Mouse (Mus musculus) stomach, adult 2 months (tissue): ENCODE results near the gene Mup18. TPM values are rescaled to one million over a fixed set of nuclear protein-coding genes. Genes with fewer than 3 reads are reported as not detected.

Source experiments
- polyA plus RNA-seq: library from polyadenylated mRNA; depleted of rRNA; stranded (reverse); fragments of >200 nt; gene quantifications from 2 replicates; pipeline ENCODE4 v1.2.3, GENCODE M21; 2012; rRNA removed

Mup18 gene
- not detected in 2 replicates for polyA plus RNA-seq

GRCm38 (mm10) chr4:61674036-61674435 lies at the start of gene Mup18:
Gene Mup18, minus strand, starts transcription at chr4:61674136.

Other genes starting within 250 kb of the Mup18 start
- gene Mup15, start 234.4 kb downstream of the Mup18 start, polyA plus RNA-seq, result not detected in 2 replicates
- not detected in 2 replicates for gene Mup16, start 154.6 kb downstream of the Mup18 start, polyA plus RNA-seq
- not detected in 2 replicates for gene Mup17, start 78.3 kb downstream of the Mup18 start, polyA plus RNA-seq
- not detected in 2 replicates for gene Mup19, start 108.1 kb upstream of the Mup18 start, polyA plus RNA-seq
- not detected in 2 replicates for gene Mup5, start 161.1 kb upstream of the Mup18 start, polyA plus RNA-seq